Mouse (Mus musculus) heart, postnatal 0 days (tissue): Measurements from ENCODE around the gene Tshz2.

Experiments
- CTCF ChIP-seq: IDR thresholded peaks from 2 replicates; pipeline ENCODE4 v1.5.1; 2016; ENCODE audit warnings: antibody characterized with exemption, control low read depth, low read depth
- EP300 ChIP-seq: IDR thresholded peaks from 2 replicates; pipeline ENCODE4 v1.6.1; 2016; ENCODE audit warnings: antibody characterized with exemption, low read depth

- TF ChIP-seq CTCF (no peak), EP300 (no peak)
Observed at GRCm38 (mm10) chr2:170106000-170106399, 473.2 kb downstream of the Tshz2 start.
